Mouse (Mus musculus) forebrain, embryonic 15.5 days (tissue): ENCODE data around the gene Scn2a. TPM values are rescaled to one million over a fixed set of nuclear protein-coding genes. Genes with fewer than 3 reads are reported as not detected.
"Not testable (repeated sequence)": the region's sequence is repeated elsewhere in the genome, so short reads cannot be mapped to it uniquely, and the experiment has no call there.

ENCODE experiments used
- ATAC-seq: fragments of 200-750 bp; cut with Nextera tagmentation; replicated peaks from 2 replicates; pipeline ENCODE4 v1.8.0; 2017; ENCODE audit warnings: mild to moderate bottlenecking, moderate TSS enrichment, moderate library complexity
- H3K27ac ChIP-seq: fragments of 300-500 bp; sonication (generic); replicated peaks from 2 replicates; pipeline ENCODE4 v1.5.1; 2015; ENCODE audit warnings: mild to moderate bottlenecking, inconsistent platforms
- H3K27me3 ChIP-seq: fragments of 300-500 bp; sonication (generic); 2 replicates; pipeline ENCODE4 v1.6.1; 2015; ENCODE audit warnings: inconsistent platforms
- H3K36me3 ChIP-seq: fragments of 300-500 bp; sonication (generic); 2 replicates; pipeline ENCODE4 v1.6.1; 2015; ENCODE audit warnings: mild to moderate bottlenecking, inconsistent platforms
- H3K4me1 ChIP-seq: fragments of 300-500 bp; sonication (generic); 2 replicates; pipeline ENCODE4 v1.6.1; 2015; ENCODE audit warnings: inconsistent platforms
- H3K4me2 ChIP-seq: fragments of 300-500 bp; sonication (generic); replicated peaks from 2 replicates; pipeline ENCODE4 v1.6.1; 2015; ENCODE audit warnings: mild to moderate bottlenecking, inconsistent platforms
- H3K4me3 ChIP-seq: fragments of 300-500 bp; sonication (generic); 2 replicates; pipeline ENCODE4 v1.5.1; 2015; ENCODE audit warnings: mild to moderate bottlenecking, inconsistent platforms
- H3K9ac ChIP-seq: fragments of 300-500 bp; sonication (generic); replicated peaks from 2 replicates; pipeline ENCODE4 v1.6.1; 2015; ENCODE audit warnings: mild to moderate bottlenecking, inconsistent platforms
- H3K9me3 ChIP-seq: fragments of 300-500 bp; sonication (generic); 2 replicates; pipeline ENCODE4 v1.6.1; 2016; ENCODE audit warnings: inconsistent platforms
- WGBS: fragments of 180-500 bp; shearing (Covaris S2); methylation state at CpG from one replicate; pipeline ENCODE4 v1.1.7; 2015; ENCODE audit warnings: mixed read lengths; 5-methylcytosine and 5-hydroxymethylcytosine counted together
- polyA plus RNA-seq: library from polyadenylated mRNA; unstranded; fragments of >200 nt; fragmentation: Nextera tagmentation; extraction: Ambion mirVana; gene quantifications from 2 replicates; pipeline ENCODE4 v1.2.1, GENCODE M21; 2015

Gene Scn2a
- polyA plus RNA-seq, 1 experiment from 2014 or later, result 29.9 TPM

- ATAC-seq, result no peak
- Histone ChIP-seq H3K9me3 (no peaks in the 10 kb centered on the region), H3K9ac (no peak overlapping the region), H3K27me3 (no peaks in the 10 kb centered on the region), H3K4me1 (peaks cover 4% of the 10 kb centered on the region; the same call in 1 of the 2 replicates), H3K4me2 (no peak overlapping the region), H3K27ac (no peak overlapping the region), H3K36me3 (peaks cover 2% of the 10 kb centered on the region; the same call in 1 of the 2 replicates), H3K4me3 (no peak overlapping the region)
- WGBS, result 96% methylated on average over 6 of the region's 6 CpGs
Observed at GRCm38 (mm10) chr2:65722219-65722800, 101.7 kb downstream of the Scn2a start.

GRCm38 (mm10) chr2:65745400-65745799 is 124.8 kb downstream of the Scn2a start:
- 80% methylated on average over 5 of the region's 5 CpGs for WGBS
- Histone ChIP-seq H3K4me2 (no peak overlapping the region), H3K4me3 (no peak overlapping the region), H3K27ac (no peak overlapping the region), H3K36me3 (peaks cover 7% of the 10 kb centered on the region; the same call in 1 of the 2 replicates), H3K9me3 (no peaks in the 10 kb centered on the region), H3K27me3 (no peaks in the 10 kb centered on the region), H3K9ac (no peak overlapping the region), H3K4me1 (no peaks in the 10 kb centered on the region)
- ATAC-seq, result no peak

GRCm38 (mm10) chr2:65782442-65782841 is 161.9 kb downstream of the Scn2a start:
- no peaks in the 10 kb centered on the region for H3K4me1 ChIP-seq

GRCm38 (mm10) chr2:65783392-65783791 is 162.8 kb downstream of the Scn2a start:
- Histone ChIP-seq H3K4me2 (no peak overlapping the region), H3K36me3 (no peaks in the 10 kb centered on the region), H3K4me3 (no peak overlapping the region), H3K27me3 (no peaks in the 10 kb centered on the region), H3K9me3 (no peaks in the 10 kb centered on the region), H3K9ac (no peak overlapping the region), H3K27ac (no peak overlapping the region), H3K4me1 (no peaks in the 10 kb centered on the region)
- no peak for ATAC-seq
- WGBS, result 86% methylated on average over 2 of the region's 2 CpGs

More at GRCm38 (mm10) chr2:65782442-65782841, 161.9 kb downstream of the Scn2a start:
- no peak for ATAC-seq
- Histone ChIP-seq H3K4me2 (no peak overlapping the region), H3K4me3 (no peak overlapping the region), H3K36me3 (no peaks in the 10 kb centered on the region), H3K9me3 (no peaks in the 10 kb centered on the region), H3K27me3 (no peaks in the 10 kb centered on the region), H3K27ac (no peak overlapping the region), H3K9ac (no peak overlapping the region)
- 79% methylated on average over 7 of the region's 7 CpGs for WGBS

- no peak overlapping the region for H3K27ac ChIP-seq
- H3K9ac ChIP-seq, result peak overlapping the region; percentile 26; the same call in 1 of the 2 replicates
- no peak overlapping the region for H3K4me2 ChIP-seq
- H3K9me3 ChIP-seq, result no peaks in the 10 kb centered on the region
- no peaks in the 10 kb centered on the region for H3K27me3 ChIP-seq
- ATAC-seq, result peak; percentile 55; the same call in 1 of the 2 replicates
- H3K36me3 ChIP-seq, result no peaks in the 10 kb centered on the region
- H3K4me3 ChIP-seq, result no peak overlapping the region
- 29% methylated on average over 3 of the region's 3 CpGs for WGBS
- peaks cover 14% of the 10 kb centered on the region; the same call in 1 of the 2 replicates for H3K4me1 ChIP-seq
Observed at GRCm38 (mm10) chr2:65792516-65792915, 171.9 kb downstream of the Scn2a start.

- ATAC-seq, result no peak
Observed at GRCm38 (mm10) chr2:65793593-65793992, 173.0 kb downstream of the Scn2a start.

GRCm38 (mm10) chr2:65801054-65801709 is 180.6 kb downstream of the Scn2a start:
- 85% methylated on average over 1 of the region's 1 CpGs for WGBS
- no peak overlapping the region for H3K4me2 ChIP-seq

More at GRCm38 (mm10) chr2:65793593-65793992, 173.0 kb downstream of the Scn2a start:
- H3K27me3 ChIP-seq, result no peaks in the 10 kb centered on the region
- H3K4me3 ChIP-seq, result no peak overlapping the region
- peaks cover 14% of the 10 kb centered on the region; the same call in 1 of the 2 replicates for H3K4me1 ChIP-seq
- no peak overlapping the region for H3K4me2 ChIP-seq
- 83% methylated on average over 2 of the region's 2 CpGs for WGBS
- no peaks in the 10 kb centered on the region for H3K9me3 ChIP-seq
- no peak overlapping the region for H3K27ac ChIP-seq
- H3K36me3 ChIP-seq, result no peaks in the 10 kb centered on the region
- H3K9ac ChIP-seq, result no peak overlapping the region

GRCm38 (mm10) chr2:65806556-65806955 is 186.0 kb downstream of the Scn2a start:
- no peaks in the 10 kb centered on the region for H3K9me3 ChIP-seq
- no peak overlapping the region for H3K4me3 ChIP-seq
- H3K4me1 ChIP-seq, result no peaks in the 10 kb centered on the region
- no peaks in the 10 kb centered on the region for H3K27me3 ChIP-seq
- no peak overlapping the region for H3K4me2 ChIP-seq
- 91% methylated on average over 6 of the region's 6 CpGs for WGBS
- no peak overlapping the region for H3K9ac ChIP-seq
- no peak for ATAC-seq
- H3K27ac ChIP-seq, result no peak overlapping the region
- H3K36me3 ChIP-seq, result no peaks in the 10 kb centered on the region

More at GRCm38 (mm10) chr2:65801054-65801709, 180.6 kb downstream of the Scn2a start:
- no peak overlapping the region for H3K4me3 ChIP-seq
- H3K4me1 ChIP-seq, result no peaks in the 10 kb centered on the region
- H3K27me3 ChIP-seq, result no peaks in the 10 kb centered on the region
- no peak for ATAC-seq
- H3K36me3 ChIP-seq, result no peaks in the 10 kb centered on the region
- H3K9ac ChIP-seq, result no peak overlapping the region
- H3K27ac ChIP-seq, result no peak overlapping the region
- H3K9me3 ChIP-seq, result no peaks in the 10 kb centered on the region

GRCm38 (mm10) chr2:65811203-65811602 is 190.6 kb downstream of the Scn2a start:
- H3K9ac ChIP-seq, H3K9me3 ChIP-seq, H3K27me3 ChIP-seq, H3K4me3 ChIP-seq, H3K4me2 ChIP-seq, ATAC-seq, H3K27ac ChIP-seq, H3K36me3 ChIP-seq, H3K4me1 ChIP-seq: not testable (repeated sequence)
- WGBS, result 79% methylated on average over 6 of the region's 6 CpGs

Other genes with a start within 250 kb of the Scn2a start
- gene Scn3a, start 53.1 kb upstream of the Scn2a start, polyA plus RNA-seq, result 45.1 and 51.9 TPM in 2 replicates
- gene Csrnp3, start 225.0 kb downstream of the Scn2a start, polyA plus RNA-seq, result 51.2 and 60.5 TPM in 2 replicates